Mouse (Mus musculus) embryonic facial prominence, embryonic 14.5 days (tissue): ENCODE measurements around the gene Grk2. TPM values are rescaled to one million over a fixed set of nuclear protein-coding genes. Genes with fewer than 3 reads are reported as not detected.

Experiments used
- ATAC-seq: fragments of 200-750 bp; cut with Nextera tagmentation; 2 replicates; pipeline ENCODE4 v1.8.0; 2017; ENCODE audit warnings: low read depth, moderate number of reproducible peaks, moderate TSS enrichment
- DNase-seq: peaks from one replicate; pipeline ENCODE4 v3.0.0-alpha.2; 2015; ENCODE audit warnings: low spot score
- H3K27ac ChIP-seq: fragments of 300-500 bp; sonication (generic); replicated peaks from 2 replicates; pipeline ENCODE4 v1.5.1; 2014; ENCODE audit warnings: low read depth, mild to moderate bottlenecking, low read length, moderate library complexity
- H3K27me3 ChIP-seq: fragments of 300-500 bp; sonication (generic); replicated peaks from 2 replicates; pipeline ENCODE4 v1.6.1; 2014; ENCODE audit warnings: low read length; ENCODE audit not compliant: control insufficient read depth, insufficient read depth
- H3K36me3 ChIP-seq: fragments of 300-500 bp; sonication (generic); 2 replicates; pipeline ENCODE4 v1.6.1; 2014; ENCODE audit warnings: low read length, mixed read lengths; ENCODE audit not compliant: control insufficient read depth, insufficient read depth
- H3K4me1 ChIP-seq: fragments of 300-500 bp; sonication (generic); 2 replicates; pipeline ENCODE4 v1.6.1; 2014; ENCODE audit warnings: antibody characterized with exemption, low read length; ENCODE audit not compliant: control insufficient read depth, insufficient read depth
- H3K4me2 ChIP-seq: fragments of 300-500 bp; sonication (generic); 2 replicates; pipeline ENCODE4 v1.6.1; 2014; ENCODE audit warnings: low read depth, mild to moderate bottlenecking, low read length, moderate library complexity, mixed read lengths
- H3K4me3 ChIP-seq: fragments of 300-500 bp; sonication (generic); 2 replicates; pipeline ENCODE4 v1.5.1; 2014; ENCODE audit warnings: low read depth, mild to moderate bottlenecking, low read length
- H3K9ac ChIP-seq: fragments of 300-500 bp; sonication (generic); 2 replicates; pipeline ENCODE4 v1.6.1; 2014; ENCODE audit warnings: low read depth, mild to moderate bottlenecking, low read length, moderate library complexity, mixed read lengths
- H3K9me3 ChIP-seq: fragments of 300-500 bp; sonication (generic); 2 replicates; pipeline ENCODE4 v1.6.1; 2016; ENCODE audit warnings: low read length; ENCODE audit not compliant: control insufficient read depth
- WGBS: fragments of 180-500 bp; shearing (Covaris S2); extraction: QIAGEN DNeasy Blood & Tissue Kit; methylation state at CpG from one replicate; pipeline ENCODE4 v1.1.7; 2014; 5-methylcytosine and 5-hydroxymethylcytosine counted together
- polyA plus RNA-seq: library from polyadenylated mRNA; unstranded; fragments of >200 nt; fragmentation: Nextera tagmentation; extraction: Ambion mirVana; gene quantifications from 2 replicates; pipeline ENCODE4 v1.2.1, GENCODE M21; 2014

The Grk2 gene
- polyA plus RNA-seq, 1 experiment from 2014 or later, result 18.9 TPM

DNA sequence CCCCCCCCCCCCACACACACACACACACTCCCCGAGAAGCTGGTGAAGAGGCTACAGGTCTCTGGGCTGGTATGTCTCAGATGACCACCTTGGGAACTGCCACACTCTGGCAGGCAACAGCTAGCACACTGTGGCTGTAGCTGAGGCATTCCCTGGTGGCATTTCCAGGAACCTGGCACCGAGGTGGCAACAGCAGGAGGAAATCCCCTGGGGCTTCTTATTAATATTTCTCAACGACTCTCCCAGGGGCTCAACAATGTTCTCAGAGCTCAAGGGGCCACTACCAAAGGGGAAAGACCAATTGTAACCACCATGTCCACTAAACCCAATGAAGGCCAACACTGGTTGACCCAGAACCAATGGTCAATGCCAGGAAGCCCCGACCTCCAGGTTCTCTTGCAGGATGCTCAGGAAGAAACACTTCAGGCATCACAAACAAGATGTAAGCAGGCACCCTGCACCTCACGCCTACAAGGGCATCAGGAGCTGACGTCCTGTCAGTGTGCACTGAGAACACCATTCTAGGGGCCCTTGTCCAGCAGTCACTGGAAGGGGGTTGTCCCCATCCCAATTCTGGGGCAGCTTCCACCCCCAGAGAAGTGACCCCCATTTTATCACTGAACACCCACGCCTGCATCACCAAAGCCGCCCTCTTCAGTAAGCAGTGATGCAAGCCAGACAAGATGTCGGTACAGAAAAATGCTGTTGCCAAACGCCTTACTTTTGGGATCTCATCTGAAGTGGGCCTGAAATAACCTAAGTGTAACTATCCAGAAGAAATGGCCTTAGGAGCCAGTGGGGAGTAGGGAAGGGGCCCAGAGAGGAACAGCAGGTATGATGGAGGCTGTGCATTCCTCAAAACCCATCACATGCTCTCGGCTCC is 4.9 kb downstream of the Grk2 start:
- 0 out of 2 replicates have a peak overlapping the region, but pooled peaks have one; percentile 18 for H3K4me3 ChIP-seq
- peaks cover 52% of the 10 kb centered on the region for H3K4me1 ChIP-seq
- H3K4me2 ChIP-seq, result peak overlapping the region; percentile 84

DNA sequence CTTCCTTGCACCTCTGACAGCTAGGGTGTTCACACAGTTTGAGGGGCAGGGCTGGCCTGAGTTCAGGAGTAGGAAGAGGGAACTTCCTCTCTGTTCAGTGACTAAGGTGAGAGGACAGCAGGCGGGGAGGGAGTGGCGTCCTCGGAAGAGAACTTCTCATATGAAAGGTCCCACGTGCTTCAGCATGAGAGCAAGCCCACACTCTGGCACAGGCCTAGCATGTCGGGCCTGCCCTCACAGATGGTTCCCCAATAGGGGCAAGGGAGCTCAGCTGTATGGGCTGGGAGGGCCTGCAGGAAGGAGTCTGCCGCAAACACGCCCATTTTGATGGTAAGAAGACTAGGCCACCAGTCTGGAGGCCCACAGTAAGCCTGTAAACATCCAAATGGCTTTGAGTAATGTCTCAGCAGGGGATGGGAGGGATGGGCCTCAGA is 5.7 kb downstream of the Grk2 start:
- ATAC-seq, result no peak
- Histone ChIP-seq H3K4me3 (no peak overlapping the region), H3K4me1 (peaks cover 52% of the 10 kb centered on the region), H3K27ac (no peak overlapping the region), H3K9ac (0 out of 2 replicates have a peak overlapping the region, but pooled peaks have one; percentile 30), H3K27me3 (no peaks in the 10 kb centered on the region), H3K4me2 (no peak overlapping the region), H3K36me3 (peaks cover 10% of the 10 kb centered on the region; the same call in 1 of the 2 replicates), H3K9me3 (no peaks in the 10 kb centered on the region)
- DNase-seq, result peak; percentile 31
- 55% methylated on average over 7 of the region's 7 CpGs for whole genome bisulfite sequencing

More for the DNA sequence above, 4.9 kb downstream of the Grk2 start:
- H3K9me3 ChIP-seq, result no peaks in the 10 kb centered on the region
- H3K9ac ChIP-seq, result peak overlapping the region; percentile 41
- H3K27ac ChIP-seq, result peak overlapping the region; percentile 85
- no peak for ATAC-seq
- 58% methylated on average over 11 of the region's 11 CpGs for whole genome bisulfite sequencing
- H3K27me3 ChIP-seq, result no peaks in the 10 kb centered on the region
- H3K36me3 ChIP-seq, result peaks cover 10% of the 10 kb centered on the region; the same call in 1 of the 2 replicates
- no peak for DNase-seq

DNA sequence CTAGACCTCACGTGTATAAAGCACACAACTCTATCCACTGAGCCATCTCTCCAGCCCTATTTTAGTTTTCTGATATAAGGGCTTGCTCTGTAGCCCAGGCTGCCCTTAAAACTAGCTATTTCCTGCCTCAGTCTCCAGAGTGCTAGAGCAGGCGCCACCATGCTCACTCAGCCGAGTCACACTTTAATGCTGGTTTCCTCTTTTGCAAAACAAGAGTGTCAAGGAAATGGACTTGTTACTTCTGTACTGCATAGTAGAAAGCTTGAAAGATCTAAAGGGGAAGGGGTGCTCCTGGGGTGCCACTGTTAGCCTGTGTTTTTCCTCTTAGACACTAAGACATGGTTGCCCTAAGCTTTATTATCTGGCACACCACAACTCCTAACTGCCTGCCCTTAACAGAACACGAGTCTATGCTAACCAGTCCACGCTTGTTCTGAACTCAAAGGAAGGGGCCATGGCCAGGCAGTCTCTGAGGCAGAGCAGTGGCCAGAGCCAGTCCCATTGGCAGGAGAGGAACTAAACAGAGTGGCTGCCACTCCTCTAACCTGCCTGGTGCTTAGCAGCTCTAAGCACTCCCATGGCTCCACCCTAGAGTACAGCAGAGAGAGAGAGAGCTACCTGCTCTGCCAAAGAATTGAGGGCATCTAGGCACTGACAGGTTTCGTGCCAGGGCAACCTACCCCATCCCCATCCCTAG is 6.3 kb downstream of the Grk2 start:
- Histone ChIP-seq H3K9me3 (no peaks in the 10 kb centered on the region), H3K27ac (0 out of 2 replicates have a peak overlapping the region, but pooled peaks have one; percentile 7), H3K36me3 (peaks cover 11% of the 10 kb centered on the region; the same call in 1 of the 2 replicates), H3K4me3 (no peak overlapping the region), H3K4me1 (peaks cover 48% of the 10 kb centered on the region), H3K4me2 (no peak overlapping the region), H3K27me3 (no peaks in the 10 kb centered on the region), H3K9ac (no peak overlapping the region)
- ATAC-seq (no peak), DNase-seq (no peak)
- WGBS, result 75% methylated on average over 6 of the region's 6 CpGs

DNA sequence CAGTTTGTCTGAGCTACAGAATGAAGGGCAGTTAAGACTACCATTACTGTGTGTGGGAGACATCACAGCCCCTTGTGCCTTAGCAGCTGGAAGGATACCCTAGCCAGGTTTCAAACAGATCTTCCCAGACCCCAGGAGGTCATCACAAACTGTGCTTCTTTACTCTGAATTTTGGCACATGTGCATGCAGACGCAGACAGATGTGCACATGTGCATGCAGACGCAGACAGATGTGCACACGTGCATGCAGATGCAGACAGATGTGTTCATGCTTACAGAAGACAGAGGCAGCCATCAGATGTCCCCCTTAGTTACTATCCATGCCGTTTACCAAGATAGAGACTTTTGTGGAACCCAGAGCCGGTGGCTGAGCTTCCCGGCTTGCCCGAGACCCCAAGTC is 6.9 kb downstream of the Grk2 start:
- Histone ChIP-seq H3K4me2 (no peak overlapping the region), H3K27ac (no peak overlapping the region), H3K36me3 (peaks cover 15% of the 10 kb centered on the region; the same call in 1 of the 2 replicates), H3K4me1 (peaks cover 42% of the 10 kb centered on the region), H3K9ac (no peak overlapping the region), H3K4me3 (no peak overlapping the region), H3K27me3 (no peaks in the 10 kb centered on the region), H3K9me3 (no peaks in the 10 kb centered on the region)
- DNase-seq (no peak), ATAC-seq (no peak)
- 86% methylated on average over 7 of the region's 7 CpGs for WGBS

DNA sequence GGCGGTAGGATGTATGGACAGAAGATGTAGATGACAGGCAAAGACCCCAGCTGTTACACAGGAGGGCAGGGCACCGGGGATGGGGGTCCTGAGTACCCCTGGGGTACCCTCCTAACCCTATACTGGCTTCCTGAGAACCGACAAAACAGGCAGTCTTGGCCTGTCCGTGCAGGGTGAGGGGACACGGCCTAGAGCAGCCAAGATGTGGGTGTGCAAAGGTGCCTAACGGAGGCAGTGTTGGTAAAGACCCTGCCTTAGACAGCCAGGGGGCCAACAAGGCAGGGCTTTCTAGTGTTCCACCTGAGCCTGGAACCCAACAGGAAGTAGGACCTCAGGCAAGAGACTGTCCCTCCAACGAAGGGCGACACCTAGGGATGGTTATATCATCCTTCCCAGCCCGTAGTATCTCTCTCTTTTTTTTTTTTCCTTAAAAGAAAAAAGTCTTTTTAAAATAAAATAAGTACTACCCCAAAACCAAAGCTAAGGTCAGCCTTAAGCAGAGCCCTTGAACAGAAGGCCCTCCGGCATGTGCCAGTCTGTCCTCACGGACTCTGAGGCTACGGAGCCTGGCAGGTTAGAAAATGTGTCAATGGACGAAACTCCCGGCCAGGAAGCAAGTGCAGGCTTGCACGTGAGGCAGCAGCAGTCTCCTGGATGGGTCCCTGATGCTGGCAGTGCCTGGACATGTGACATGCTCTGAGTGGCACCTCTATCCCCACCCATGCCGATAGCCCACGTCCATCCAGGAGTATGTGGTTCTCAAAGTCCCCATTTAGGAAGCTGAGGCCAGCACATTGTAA is 7.5 kb downstream of the Grk2 start:
- H3K27me3 ChIP-seq, result no peaks in the 10 kb centered on the region
- no peak overlapping the region for H3K4me3 ChIP-seq
- no peak overlapping the region for H3K27ac ChIP-seq
- peaks cover 36% of the 10 kb centered on the region for H3K4me1 ChIP-seq
- 84% methylated on average over 17 of the region's 17 CpGs for WGBS
- H3K9ac ChIP-seq, result no peak overlapping the region
- H3K36me3 ChIP-seq, result peaks cover 15% of the 10 kb centered on the region; the same call in 1 of the 2 replicates
- H3K4me2 ChIP-seq, result no peak overlapping the region
- no peak for DNase-seq
- ATAC-seq, result no peak
- H3K9me3 ChIP-seq, result no peaks in the 10 kb centered on the region

DNA sequence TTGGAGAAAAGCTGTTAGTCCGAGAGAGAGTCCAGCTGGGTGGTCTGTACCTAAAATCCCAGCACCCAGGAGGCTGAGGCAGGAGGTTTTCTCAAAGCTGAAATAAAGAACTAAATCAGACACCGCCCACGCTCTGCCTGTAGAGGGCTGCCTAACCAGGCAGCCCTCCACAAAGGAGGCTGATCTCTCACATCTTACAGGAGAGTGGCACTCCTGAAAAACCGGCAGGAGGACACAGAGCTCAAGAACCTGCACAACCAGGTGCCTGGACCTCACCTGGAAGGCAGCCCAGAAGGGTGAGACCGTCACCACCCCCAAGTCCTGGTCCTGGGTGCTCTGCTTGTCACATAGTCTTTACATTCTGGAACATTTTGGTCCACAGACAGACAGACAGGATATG is 8.2 kb downstream of the Grk2 start:
- ATAC-seq (no peak), DNase-seq (peak; percentile 17)
- 86% methylated on average over 5 of the region's 5 CpGs for WGBS
- H3K4me3 ChIP-seq, result no peak overlapping the region
- H3K27me3 ChIP-seq, result no peaks in the 10 kb centered on the region
- peaks cover 19% of the 10 kb centered on the region; the same call in 1 of the 2 replicates for H3K36me3 ChIP-seq
- no peak overlapping the region for H3K4me2 ChIP-seq
- H3K4me1 ChIP-seq, result peaks cover 30% of the 10 kb centered on the region
- no peak overlapping the region for H3K27ac ChIP-seq
- H3K9ac ChIP-seq, result no peak overlapping the region
- H3K9me3 ChIP-seq, result no peaks in the 10 kb centered on the region

DNA sequence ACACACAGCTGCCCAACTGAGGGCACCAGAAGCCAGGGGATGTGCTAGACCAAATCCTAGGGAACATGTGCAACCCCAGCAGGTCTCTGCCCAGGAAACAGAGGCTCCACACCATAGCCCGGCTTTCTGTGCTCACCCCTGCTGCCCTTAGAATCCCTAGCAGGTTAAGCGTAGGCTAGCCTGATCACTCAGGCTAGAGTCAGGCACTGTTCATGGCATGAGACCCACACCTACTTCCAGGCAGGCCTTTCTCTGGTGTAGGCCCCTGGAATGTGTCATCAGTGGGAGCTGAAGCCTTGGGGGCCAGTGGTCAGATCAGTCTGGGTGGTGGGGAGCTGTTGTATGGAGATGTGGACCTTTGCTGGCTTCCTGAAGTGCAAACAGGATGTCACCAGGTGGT is 9.4 kb downstream of the Grk2 start:
- WGBS, result 93% methylated on average over 2 of the region's 2 CpGs
- DNase-seq, result no peak
- H3K4me2 ChIP-seq, result no peak overlapping the region
- H3K27me3 ChIP-seq, result no peaks in the 10 kb centered on the region
- no peak overlapping the region for H3K4me3 ChIP-seq
- H3K4me1 ChIP-seq, result peaks cover 18% of the 10 kb centered on the region
- no peak overlapping the region for H3K27ac ChIP-seq
- ATAC-seq, result no peak
- no peak overlapping the region for H3K9ac ChIP-seq
- peaks cover 31% of the 10 kb centered on the region for H3K36me3 ChIP-seq
- H3K9me3 ChIP-seq, result no peaks in the 10 kb centered on the region

DNA sequence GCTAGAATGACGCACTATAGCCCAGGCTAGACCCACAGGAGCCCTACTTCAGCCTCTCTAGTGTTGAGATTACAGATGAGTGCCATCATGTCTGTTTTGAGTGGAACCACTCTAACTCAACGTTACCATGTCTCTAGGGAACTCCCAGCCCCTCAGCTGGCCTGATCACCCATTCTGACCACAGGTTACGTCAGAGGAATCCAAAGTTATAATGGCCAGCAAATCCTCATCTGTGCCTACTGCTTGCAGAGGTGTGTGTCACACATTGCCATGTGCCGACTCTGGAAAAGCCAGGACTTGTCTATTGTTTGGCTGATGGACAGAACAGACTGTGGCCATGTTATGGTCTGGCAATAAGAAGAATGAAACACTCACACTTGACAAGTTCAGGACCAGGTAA is 10.6 kb downstream of the Grk2 start:
- no peaks in the 10 kb centered on the region for H3K27me3 ChIP-seq
- DNase-seq (no peak), ATAC-seq (no peak)
- H3K4me2 ChIP-seq, result no peak overlapping the region
- 86% methylated on average over 4 of the region's 4 CpGs for WGBS
- peaks cover 43% of the 10 kb centered on the region for H3K36me3 ChIP-seq
- H3K4me3 ChIP-seq, result no peak overlapping the region
- H3K9ac ChIP-seq, result no peak overlapping the region
- peaks cover 5% of the 10 kb centered on the region for H3K4me1 ChIP-seq
- H3K27ac ChIP-seq, result no peak overlapping the region
- no peaks in the 10 kb centered on the region for H3K9me3 ChIP-seq
